Mouse (Mus musculus) activated CD4-positive, CD25-positive, alpha-beta regulatory T cell, adult 9 weeks (primary cell): ENCODE measurements around the gene Asxl2. TPM values are rescaled to one million over a fixed set of nuclear protein-coding genes. Genes with fewer than 3 reads are reported as not detected.

Experiments
- polyA plus RNA-seq: library from polyadenylated mRNA; unstranded; fragments of 100-300 nt; shearing (Covaris generic); gene quantifications from one replicate; pipeline ENCODE4 v1.2.1, GENCODE M21; 2017

The Asxl2 gene
- polyA plus RNA-seq = 104 TPM

GRCm38 (mm10) chr12:3426530-3427034 lies at the start of gene Asxl2:
Gene Asxl2, plus strand, starts transcription at chr12:3426857.

Other genes starting within 250 kb of the Asxl2 start
- 82.1 TPM for gene Rab10, start 116.9 kb upstream of the Asxl2 start, polyA plus RNA-seq
- 8.0 TPM for gene Kif3c, start 61.7 kb upstream of the Asxl2 start, polyA plus RNA-seq
- 39.8 TPM for gene Dtnb, start 145.5 kb downstream of the Asxl2 start, polyA plus RNA-seq